Mouse (Mus musculus) brain, adult 2 months (tissue): ENCODE data around the gene Ctnnbl1.

Experiments used
- DNase-seq: peaks from one replicate; pipeline ENCODE4 v3.0.0; 2011; ENCODE audit warnings: low read depth, low spot score

Ctnnbl1 gene

DNA sequence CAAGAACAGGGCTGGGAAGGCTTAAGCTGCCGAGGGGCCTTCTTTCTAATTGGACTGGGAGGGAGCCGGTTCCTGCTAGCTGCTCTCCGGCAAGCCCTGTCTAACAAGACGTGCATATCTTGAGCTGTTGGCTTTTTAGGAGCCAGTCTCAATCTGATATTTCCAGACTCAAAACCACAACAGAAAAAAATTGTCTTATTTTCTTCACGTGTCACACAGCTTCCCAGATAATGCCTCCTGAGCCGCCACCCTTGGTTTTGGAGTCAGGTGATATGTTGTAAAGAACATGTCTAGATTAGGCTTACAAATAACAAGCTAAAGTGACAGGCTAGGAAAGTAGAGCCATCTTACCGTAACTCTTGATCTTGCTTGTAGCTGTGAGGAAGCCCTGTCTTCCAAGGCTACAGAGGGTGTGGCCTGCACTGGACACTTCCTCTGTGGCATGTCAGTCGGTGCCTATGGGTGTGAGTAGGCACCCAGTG is 56.7 kb downstream of the Ctnnbl1 start:
- no peak for DNase-seq

DNA sequence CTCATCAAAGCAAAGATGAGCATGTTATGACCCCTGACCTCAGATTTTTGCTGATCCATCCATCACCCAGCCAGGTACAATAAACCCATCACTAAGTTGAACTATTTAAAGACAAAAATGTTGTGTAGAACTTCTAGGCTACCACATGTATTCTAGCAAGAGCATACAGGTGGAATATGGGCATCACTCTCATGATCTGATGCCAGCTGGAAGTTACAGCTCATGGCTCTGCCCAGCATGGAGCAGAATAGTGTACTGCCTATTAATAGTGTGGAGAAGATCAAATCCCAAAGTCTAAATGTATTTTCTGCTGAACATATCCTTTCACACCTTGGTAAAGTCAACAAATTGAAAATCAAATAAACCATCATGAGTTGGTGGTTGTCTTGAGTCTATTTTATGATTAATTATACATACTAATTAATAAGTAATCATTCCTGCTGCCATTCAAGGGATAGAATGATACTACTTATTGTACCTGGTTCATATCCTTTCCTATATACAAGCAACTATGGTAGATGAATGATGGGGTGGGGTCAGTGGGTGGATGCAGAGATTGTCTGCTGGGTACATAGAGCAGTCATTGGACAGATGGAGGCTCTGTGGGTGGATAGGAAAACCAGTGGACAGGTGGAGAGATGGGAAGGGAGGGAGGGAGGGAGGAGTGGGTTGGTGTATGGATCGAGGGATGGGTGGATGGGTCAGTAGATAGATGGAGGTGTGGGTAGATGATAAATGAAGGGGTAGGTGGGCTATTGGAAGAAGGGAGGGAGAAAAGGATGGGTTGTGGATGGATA is 58.6 kb downstream of the Ctnnbl1 start:
- DNase-seq: no peak

DNA sequence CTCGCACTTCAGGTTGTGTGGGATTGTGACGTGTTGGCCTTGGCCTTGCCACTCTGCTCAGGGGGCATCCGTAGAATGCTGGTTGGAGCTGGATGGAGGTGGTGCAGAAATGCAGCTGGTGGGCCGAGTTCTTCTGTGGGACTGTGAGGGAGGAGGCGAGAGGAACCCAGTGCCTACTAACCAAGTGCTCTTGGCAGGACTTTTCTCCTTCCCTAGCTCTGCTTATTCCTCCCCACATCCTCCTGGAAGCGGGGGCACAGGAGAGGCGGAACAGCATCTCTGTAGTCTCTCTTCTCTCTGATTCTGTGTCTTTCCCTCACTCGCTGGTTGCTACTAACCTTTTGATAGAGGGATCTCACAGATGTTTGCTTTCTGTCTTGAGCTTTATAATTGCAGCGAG is 62.3 kb downstream of the Ctnnbl1 start:
- DNase-seq: no peak

DNA sequence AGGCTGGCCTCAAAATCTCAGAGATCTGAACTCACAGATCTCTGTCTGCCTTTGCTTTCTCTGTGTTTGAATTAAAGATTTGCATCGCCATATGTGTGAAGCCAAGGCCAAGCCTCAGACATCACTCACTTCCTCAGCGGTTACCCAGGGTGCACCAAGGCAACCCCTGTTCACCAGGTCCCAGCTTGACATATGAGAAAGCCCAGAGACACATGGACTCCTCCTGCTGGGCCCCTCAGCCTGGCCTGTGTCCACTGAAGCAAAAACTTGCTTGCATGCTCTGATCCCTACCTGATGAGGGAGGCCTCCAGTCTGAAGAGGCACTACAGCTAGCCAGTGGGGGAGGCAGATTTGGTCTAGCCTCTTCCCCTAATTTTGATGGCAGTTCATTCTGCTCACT is 63.1 kb downstream of the Ctnnbl1 start:
- no peak for DNase-seq

DNA sequence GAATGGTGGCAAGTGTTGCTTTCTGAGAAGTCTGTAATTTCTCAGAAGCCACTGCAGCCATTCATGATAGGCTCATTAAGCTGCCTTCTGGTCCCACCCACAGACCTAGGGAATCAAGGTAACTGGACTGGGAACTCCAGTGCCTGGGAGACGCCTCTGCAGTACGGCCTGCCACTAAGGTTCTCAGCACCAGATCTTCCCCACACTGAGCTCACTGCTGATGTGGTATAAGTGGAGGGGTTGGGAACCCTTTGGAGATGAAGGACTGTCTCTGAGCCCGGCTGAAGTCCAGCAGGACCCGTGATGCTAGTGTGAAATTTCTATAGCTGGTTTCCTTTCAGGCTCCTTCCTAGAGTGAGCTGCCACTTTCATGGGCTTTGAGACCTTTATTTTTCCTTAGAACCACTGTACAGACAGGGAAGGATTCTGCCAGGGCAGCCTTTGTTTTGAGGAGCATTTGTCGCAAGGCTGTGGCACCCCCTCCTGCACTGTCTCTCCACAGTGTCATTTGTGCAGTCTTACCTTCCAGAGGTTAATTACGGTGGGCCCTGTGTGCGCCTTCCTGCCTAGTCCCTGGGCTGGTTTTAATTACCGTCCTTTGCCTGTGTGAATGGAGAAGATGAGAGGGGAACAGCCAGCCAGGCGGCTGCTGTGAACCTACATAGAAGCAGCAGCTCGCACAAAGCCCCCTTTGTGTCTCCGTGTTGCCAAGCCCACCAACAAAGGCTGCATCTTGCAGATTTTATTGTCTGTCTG is 63.7 kb downstream of the Ctnnbl1 start:
- DNase-seq: no peak

DNA sequence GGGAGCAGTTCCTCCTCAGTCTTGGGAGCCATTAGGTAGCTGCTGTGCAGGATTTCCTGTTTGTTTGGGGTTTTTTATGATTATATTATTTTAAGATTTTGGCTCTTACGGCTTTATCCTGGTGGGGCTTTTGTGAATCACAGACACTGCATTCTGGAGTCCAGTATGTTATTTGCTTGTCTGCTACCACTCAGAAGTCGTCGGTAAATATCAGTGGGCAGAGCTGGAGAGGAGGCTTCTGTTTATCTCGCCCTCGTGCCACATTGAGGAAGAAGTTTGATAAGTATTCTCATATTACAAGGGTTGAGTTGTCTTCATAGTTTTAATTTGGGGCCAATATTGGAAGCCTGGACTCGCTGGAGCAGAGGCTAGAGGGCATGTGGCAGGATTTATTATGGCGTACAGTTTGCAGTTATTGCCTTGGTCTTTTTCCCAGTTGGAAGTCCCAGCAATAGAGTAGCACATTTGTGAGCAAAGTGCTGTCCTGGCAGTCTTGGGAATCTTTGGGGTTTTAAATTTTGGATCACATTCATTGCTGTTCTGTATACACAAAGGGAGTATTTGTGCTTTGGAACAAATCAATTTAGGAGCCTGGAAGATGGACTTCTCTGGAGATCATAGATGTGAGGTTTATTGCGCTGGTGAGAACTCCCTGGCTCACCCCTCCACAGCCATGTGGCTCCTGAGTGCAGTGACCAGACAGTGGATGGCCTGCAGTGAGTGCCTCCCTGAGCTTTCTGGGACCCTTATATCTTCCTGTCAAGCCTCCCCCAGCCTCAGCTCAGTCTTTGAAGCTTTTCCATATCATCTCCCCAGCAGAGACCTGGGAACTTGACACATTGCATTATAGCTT is 64.5 kb downstream of the Ctnnbl1 start:
- no peak for DNase-seq

DNA sequence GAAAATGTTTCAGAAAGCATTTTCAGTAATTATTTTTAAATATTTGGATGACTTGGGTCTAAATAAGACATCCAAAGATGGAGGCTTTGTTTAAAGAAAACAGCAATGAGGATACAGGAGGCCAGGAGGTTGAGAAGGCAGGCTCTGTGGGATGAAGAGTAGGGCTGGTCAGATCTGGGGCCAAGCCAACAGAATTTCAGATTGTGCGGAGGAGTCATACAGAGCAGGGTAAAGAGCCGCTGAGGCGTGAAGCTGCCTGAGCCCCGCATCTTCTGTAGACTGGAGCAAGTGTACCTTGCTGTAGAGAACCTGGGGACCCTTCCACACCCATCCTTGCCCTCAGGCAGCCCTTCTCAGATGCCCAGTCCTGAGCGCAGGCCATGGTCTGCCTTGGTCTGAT is 65.5 kb downstream of the Ctnnbl1 start:
- DNase-seq: peak; percentile 42

DNA sequence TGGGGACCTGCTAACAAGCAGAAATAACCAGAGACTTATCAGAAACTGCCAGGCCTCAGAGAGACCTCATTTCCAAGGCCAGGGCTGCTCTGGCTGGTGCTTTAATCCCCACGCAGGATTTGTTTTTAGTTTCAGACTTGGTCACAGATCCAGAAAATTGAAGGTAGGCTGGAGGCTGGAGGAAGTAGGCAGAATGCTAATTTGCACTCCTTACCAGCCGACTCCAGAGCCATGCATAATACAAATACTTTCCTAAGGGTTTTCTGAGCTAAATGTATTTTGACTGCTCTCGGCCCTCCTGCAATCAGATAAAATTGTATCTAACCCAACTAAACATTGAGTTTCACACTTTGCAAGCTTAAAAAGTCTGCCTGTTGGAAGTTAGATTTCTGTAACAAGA is 67.2 kb downstream of the Ctnnbl1 start:
- peak; percentile 84 for DNase-seq

DNA sequence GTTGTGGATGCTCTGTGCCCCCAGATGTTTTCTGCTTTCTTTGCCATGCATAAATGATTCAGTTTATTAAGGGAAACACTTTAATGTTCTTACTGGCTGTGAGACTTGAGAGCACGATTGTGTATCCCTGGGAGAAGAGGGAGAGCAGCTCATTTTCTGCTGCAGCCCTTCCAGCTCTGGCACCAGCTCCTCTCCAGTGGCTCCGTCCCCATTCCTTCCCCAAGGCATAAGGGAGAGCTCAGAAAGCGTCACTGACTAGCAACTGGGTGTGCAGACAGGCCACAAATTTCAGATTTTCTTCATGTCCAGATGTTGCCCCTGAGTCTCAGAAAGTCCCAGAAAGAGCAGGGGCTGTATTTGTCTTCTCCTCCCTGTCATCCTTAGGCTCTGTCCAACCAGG is 67.9 kb downstream of the Ctnnbl1 start:
- peak; percentile 51 for DNase-seq

DNA sequence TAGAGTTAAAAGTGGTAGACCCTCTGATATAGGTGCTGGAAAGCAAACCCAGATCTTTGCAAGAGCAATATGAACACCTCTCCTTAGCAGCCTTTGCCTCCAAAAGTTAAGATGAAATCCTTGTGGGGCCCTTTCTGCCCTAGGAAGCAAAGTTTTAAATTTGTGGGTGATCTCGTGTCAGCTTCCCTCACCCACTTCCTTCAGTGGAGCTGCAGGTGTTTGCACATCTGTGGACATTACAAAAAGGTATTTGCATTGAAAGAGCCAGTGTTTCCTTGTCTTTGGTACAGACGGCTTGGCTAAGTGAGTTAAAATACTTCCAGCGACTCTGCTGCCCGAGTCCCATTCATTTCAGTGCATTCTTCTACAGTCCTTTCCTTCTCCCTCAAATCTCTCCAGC is 69.9 kb downstream of the Ctnnbl1 start:
- DNase-seq: no peak

DNA sequence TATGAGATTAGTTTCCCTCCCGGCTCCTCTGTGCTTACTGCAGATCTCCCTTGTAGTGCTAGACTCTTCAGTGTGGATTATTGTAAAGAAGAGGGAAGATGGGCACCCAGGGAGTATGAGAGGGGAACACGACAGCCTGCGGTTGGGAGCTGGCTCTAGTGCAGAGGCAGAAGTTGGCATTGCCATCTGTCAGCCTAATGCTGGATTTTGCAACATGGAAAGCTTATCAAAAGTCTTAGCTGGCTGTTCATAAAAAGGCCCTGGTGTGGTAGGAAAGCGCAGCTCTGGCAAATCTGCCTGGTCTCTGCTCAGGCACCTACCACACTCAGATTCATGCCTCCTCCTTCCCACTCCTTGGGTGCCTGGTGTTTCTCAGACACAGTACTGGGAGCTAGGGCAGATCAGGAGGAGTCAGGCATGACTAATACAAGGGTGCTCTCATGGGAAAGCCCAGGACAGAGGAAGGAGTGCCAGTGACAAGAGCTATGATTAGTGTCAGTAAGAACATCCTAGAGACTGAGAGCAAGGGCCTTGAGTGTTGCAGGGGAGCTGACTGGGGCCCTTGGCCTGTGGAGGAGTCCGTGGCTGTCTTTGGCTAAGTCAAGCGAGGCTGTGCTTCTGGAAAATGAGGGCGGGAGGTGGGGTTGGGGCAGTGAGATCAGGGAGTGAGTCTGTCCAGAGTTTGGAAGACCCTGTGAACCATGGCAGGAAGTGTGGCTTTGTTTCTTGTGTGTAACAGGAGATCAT is 70.6 kb downstream of the Ctnnbl1 start:
- peak; percentile 74 for DNase-seq

DNA sequence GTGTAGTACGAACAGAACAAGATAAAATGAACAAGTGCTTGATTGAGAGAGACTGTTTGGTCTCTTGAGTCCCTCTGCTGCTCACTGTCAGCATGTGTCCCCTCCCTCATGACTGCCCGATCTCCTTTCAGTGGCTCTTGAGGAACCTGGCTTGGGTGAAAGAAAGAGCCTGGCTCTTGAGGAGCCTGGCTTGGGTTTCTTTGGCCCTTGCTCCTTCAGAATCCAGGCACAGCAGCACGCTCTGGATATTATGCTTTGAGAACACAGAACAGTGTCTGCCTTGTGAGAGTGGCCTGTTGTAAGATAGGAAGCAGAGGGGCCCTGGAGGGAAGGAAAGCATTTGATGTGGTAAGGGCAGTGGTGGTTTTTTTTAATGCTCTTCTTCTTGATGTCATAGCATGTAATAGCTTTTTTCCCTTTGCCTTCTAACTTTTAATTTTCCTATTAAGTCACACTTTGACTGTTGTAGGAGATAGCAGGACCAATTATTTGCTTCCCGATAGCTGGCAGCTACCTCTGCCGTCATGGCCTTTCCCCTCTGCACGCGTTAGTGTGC is 71.2 kb downstream of the Ctnnbl1 start:
- no peak for DNase-seq

DNA sequence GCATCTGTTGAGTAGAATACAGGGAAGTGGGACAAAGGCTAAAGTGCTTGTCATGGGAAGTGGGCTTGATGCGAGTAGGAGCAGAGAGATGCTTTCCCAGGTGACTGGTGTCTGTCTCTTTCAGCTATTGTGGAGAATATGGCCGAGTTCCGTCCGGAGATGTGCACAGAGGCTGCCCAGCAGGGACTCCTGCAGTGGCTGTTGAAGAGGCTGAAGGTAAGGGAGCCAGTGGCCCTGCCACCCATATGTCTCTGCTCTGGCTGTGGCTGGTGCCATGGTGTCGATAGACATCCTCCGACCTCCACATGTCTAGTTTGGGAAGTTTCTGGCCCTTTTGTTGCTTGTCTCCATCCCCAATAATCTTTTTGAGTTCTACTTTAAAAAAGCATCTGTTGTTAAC is 72.1 kb downstream of the Ctnnbl1 start:
- DNase-seq: no peak

DNA sequence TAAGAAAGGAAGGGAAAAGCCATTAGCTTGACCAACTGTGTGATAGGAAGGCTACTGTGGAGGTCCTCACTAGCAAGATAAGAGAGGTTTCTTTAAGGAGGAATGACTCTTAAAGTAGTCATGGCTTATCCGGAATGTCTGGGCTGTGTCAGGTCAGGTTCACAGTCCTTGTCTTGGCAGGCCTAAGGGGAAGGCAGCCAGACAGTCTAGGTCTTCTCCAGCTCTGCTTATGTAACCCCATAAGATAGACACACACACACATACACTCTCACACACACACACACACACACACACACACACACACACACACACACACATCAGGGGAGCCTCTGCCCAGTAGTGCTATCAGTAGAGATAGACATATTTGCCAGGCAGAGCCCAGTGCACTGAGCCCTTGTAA is 73.5 kb downstream of the Ctnnbl1 start:
- no peak for DNase-seq

DNA sequence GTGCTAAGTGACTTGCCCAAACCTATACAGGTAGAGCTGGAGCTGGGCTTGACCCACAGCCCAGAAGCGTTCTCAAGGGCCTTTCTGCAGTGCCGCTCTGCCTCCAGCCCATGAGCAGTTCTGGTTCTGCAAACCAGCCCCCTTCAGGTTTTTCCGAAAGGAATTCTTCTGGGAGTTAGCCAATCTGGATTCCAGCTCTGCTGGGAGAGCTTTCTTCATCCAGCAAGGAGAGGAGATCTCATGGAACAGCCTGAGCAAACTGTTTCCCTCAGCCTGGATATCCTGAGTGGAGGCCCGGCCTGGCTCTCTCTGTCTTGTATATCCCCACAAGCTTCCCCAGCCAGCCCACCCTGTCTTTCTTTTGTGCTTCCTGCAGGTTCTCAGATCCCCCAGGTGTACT is 75.9 kb downstream of the Ctnnbl1 start:
- DNase-seq: no peak

DNA sequence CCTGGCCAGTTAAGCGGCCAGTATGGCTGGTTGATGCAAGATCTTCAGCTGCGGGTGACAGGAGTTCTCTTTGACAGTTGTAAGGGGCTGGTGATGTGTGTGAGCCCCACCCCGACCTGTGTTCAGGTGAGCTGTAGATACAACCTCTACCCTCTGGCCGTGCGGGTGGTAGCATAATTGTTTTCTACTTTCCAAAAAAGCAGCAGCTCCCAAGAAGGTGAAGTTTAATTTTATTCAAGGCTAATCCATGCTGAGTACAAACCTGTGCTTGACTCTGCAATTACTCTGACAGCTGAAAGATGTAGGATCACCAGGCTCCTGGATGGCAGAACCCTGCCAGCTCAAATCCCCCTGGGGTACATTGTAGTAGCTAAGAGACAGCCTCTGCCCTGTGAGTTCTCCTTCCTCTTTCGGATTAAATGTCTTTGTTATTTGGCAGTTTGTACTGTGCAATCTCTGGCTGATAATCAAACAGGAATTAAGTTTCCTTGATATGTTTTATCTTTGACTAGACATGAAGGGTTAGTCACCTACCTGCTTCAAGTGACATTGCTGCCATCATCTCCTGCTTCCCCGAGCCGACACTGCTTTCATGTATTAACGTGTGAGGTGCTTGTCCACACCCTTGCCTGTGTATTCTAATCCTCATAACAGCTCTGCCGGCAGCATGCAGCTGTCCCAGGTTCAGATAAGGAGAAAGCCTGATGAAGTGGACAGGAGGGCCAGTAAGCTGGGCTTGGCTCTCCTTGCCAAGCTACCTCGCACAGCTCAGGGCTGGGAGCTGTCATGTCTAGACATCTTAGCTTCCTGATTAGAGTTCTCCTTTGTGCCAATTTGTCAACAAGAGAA is 77.1 kb downstream of the Ctnnbl1 start:
- DNase-seq: no peak

DNA sequence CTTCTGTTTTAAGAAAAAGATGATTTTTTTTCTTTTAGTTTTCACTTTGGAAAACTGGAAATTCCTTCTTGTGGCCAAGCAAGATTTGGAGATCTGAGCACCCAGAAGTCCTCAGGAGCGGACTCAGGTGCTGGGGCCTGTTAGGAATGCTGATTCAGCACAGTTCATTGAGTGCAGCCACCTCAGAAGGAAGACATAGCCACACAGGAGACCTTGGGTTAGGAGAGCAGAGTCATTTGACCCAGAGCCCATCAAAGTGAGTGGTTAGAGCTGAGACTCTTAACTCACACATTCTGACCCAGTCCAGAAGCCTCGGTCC is 77.7 kb downstream of the Ctnnbl1 start:
- no peak for DNase-seq

DNA sequence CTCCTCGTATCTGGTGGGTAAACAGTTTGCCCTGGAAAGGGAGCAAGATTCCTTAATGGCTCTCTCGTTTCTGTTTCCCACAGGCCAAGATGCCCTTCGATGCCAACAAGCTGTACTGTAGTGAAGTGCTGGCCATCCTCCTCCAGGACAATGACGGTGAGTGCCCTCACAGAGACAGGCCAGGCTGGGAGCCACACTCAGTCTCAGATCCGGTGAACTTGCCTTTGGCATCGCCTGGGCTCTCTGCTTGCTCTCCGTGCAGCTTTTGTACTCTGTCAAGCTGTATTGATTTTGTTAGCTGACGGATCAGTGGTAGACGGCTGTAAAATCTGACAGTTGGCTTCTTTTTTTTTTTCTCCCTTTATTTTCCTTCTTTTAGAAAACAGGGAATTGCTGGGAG is 80.5 kb downstream of the Ctnnbl1 start:
- no peak for DNase-seq

DNA sequence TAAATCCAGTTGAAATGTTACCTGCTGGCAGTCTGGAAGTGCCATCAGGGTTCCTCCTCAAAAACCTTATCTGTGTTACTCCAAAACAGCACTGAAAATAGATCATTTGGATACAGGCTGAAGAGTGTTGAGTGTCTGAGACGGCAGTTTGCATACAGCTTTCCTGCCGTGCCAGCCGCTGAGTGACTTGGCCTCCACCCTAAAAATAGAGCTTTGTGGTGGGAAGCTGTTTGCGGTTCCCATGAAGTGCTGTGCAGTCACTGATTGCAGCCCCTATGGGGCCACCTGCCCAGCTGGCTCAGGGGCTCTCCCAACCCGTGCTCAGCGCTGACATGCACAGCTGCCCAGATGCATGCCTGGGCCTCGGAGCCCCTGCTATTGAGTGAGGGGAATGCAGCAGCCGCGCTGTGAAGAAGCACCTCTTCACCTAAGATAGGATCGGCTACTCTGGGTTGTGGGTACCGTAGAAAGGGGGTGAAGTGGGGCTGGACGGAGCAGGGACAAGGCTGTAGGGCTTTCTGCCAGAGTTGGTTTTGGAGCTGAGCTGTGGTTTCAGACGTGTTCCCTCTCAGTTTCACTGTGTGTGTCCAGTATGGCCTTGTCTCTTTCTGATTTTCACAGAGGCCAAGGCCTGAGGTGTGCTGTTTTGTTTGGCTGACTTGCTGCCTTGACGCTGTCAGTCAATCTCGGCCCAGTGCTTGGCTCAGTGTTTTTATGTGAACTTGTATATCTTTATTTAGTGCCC is 81.5 kb downstream of the Ctnnbl1 start:
- peak; percentile 60 for DNase-seq

DNA sequence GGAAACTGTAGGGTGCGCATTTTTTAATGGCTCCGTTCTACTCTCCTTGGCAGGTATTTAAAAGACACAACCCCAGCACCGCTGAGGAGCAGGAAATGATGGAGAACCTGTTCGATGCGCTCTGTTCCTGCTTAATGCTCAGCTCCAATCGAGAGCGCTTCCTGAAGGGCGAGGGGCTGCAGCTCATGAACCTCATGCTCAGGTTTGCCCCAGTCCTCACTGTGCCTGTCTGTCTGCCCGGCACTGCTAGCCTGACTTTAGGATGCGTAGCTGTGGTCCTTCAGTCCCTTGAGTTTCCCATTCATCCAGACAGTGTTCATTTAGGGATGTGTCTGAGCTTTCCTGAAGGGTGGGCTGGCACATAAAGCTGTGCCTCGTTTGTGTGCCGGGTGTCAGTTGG is 82.2 kb downstream of the Ctnnbl1 start:
- no peak for DNase-seq
